ENCODE assay signal across 8 mouse cellular contexts in genomic region chr13:24416409-24416808, GRCm38 (mm10).
DNase-seq lines count a peak whose midpoint lies in the region; ATAC-seq and TF ChIP-seq lines count a peak whose summit lies in the region.

No protein-coding gene starts in this region.

- no peak overlapping the region for H3K27ac ChIP-seq in hindbrain, embryonic 11.5 days (ENCODE audit: low read depth, low read length)
- H3K27ac ChIP-seq in hindbrain, embryonic 14.5 days: no peak overlapping the region
- H3K27ac ChIP-seq in CH12.LX (ENCODE audit: insufficient read depth, low read depth): peak overlapping the region; percentile 81
- H3K27ac ChIP-seq in heart, embryonic 16.5 days (ENCODE audit: low read length): no peak overlapping the region
- peak overlapping the region; percentile 92 for H3K27ac ChIP-seq in liver, embryonic 15.5 days (replicated peaks)

- H3K4me3 ChIP-seq in hindbrain, embryonic 11.5 days (ENCODE audit: low read depth, low read length): no peak overlapping the region
- no peak overlapping the region for H3K4me3 ChIP-seq in hindbrain, embryonic 14.5 days (replicated peaks; ENCODE audit: low read length)
- peak overlapping the region; percentile 51 to 54 (median 51) for H3K4me3 ChIP-seq in CH12.LX (replicated peaks in 1 of 3; ENCODE audit: low read depth in 2 of 3, low read length in 2 of 3, poor library complexity in 1 of 3)
- no peak overlapping the region for H3K4me3 ChIP-seq in heart, embryonic 16.5 days (ENCODE audit: low read length)
- H3K4me3 ChIP-seq in liver, embryonic 15.5 days (replicated peaks): no peak overlapping the region

- no peaks in the 10 kb centered on the region for H3K4me1 ChIP-seq in hindbrain, embryonic 11.5 days (replicated peaks; ENCODE audit: control insufficient read depth, insufficient read depth, low read length)
- H3K4me1 ChIP-seq in hindbrain, embryonic 14.5 days (replicated peaks; ENCODE audit: control insufficient read depth, insufficient read depth, low read length): no peaks in the 10 kb centered on the region
- H3K4me1 ChIP-seq in CH12.LX (ENCODE audit: control insufficient read depth in 1 of 2, insufficient read depth in 2 of 2): peaks cover 21 to 51% of the 10 kb centered on the region in 2 experiments
- 0 out of 2 replicates have a peak, but pooled peaks cover 2% of the 10 kb centered on the region for H3K4me1 ChIP-seq in heart, embryonic 16.5 days (ENCODE audit: control insufficient read depth, insufficient read depth, low read length)
- H3K4me1 ChIP-seq in liver, embryonic 15.5 days (replicated peaks): peaks cover 78% of the 10 kb centered on the region

- ATAC-seq in hindbrain, embryonic 11.5 days (ENCODE audit: low FRiP score): no peak
- no peak for ATAC-seq in hindbrain, embryonic 14.5 days (ENCODE audit: low FRiP score)
- ATAC-seq in heart, embryonic 16.5 days (replicated peaks; ENCODE audit: extremely low read depth, insufficient read depth, low FRiP score): 0 out of 2 replicates have a peak, but pooled peaks have one; percentile 28
- ATAC-seq in liver, embryonic 15.5 days (ENCODE audit: insufficient read depth): no peak

- dilution Hi-C loops in CH12.LX (cut with MboI; ENCODE audit: extremely low pct_ligation_motif_present, extremely low pct_unique_long_range_greater_than_20kb, low sequenced_read_pairs): no loop called here

- no peak overlapping the region for H3K4me2 ChIP-seq in hindbrain, embryonic 11.5 days (replicated peaks; ENCODE audit: low read depth, low read length)
- no peak overlapping the region for H3K4me2 ChIP-seq in hindbrain, embryonic 14.5 days (replicated peaks)
- peak overlapping the region; percentile 93 for H3K4me2 ChIP-seq in CH12.LX (ENCODE audit: insufficient read depth, low read depth, poor library complexity, severe bottlenecking)
- H3K4me2 ChIP-seq in heart, embryonic 16.5 days (ENCODE audit: low read depth, low read length): no peak overlapping the region
- H3K4me2 ChIP-seq in liver, embryonic 15.5 days: peak overlapping the region; percentile 37

- in situ Hi-C loops in CH12.LX (cut with MboI; ENCODE audit: low pct_ligation_motif_present, low pct_unique_long_range_greater_than_20kb, low sequenced_read_pairs): loop anchor here (5.0 kb wide), 1 partner anchor 51 kb away; no protein-coding TSS in a partner anchor

- peak; percentile 32; the same call in 1 of the 2 replicates for TF ChIP-seq POLR2A in CH12.LX (IDR thresholded peaks at IDR 0.05; ENCODE audit: low read depth, low read length)

- no peaks in the 10 kb centered on the region for H3K9me3 ChIP-seq in hindbrain, embryonic 11.5 days (ENCODE audit: control insufficient read depth, low read length)
- no peaks in the 10 kb centered on the region for H3K9me3 ChIP-seq in hindbrain, embryonic 14.5 days (ENCODE audit: control insufficient read depth, low read length)
- no peaks in the 10 kb centered on the region for H3K9me3 ChIP-seq in CH12.LX (replicated peaks; ENCODE audit: low read length)
- no peaks in the 10 kb centered on the region for H3K9me3 ChIP-seq in heart, embryonic 16.5 days (replicated peaks; ENCODE audit: control insufficient read depth, low read length)
- H3K9me3 ChIP-seq in liver, embryonic 15.5 days (replicated peaks): no peaks in the 10 kb centered on the region

- H3K79me2 ChIP-seq in CH12.LX (replicated peaks; ENCODE audit: control insufficient read depth, extremely low read depth, insufficient read depth, poor library complexity, severe bottlenecking): no peaks in the 10 kb centered on the region; the same call in 1 of the 2 replicates

- peak; percentile 82 for TF ChIP-seq RAD21 in CH12.LX (IDR thresholded peaks at IDR 0.05; ENCODE audit: low read depth, low read length)

- H3K27me3 ChIP-seq in hindbrain, embryonic 11.5 days (ENCODE audit: control insufficient read depth, insufficient read depth, low read length): no peaks in the 10 kb centered on the region
- no peaks in the 10 kb centered on the region for H3K27me3 ChIP-seq in hindbrain, embryonic 14.5 days (ENCODE audit: control insufficient read depth, insufficient read depth, low read length)
- H3K27me3 ChIP-seq in CH12.LX (replicated peaks): no peaks in the 10 kb centered on the region
- no peaks in the 10 kb centered on the region for H3K27me3 ChIP-seq in heart, embryonic 16.5 days (ENCODE audit: control insufficient read depth, insufficient read depth, low read length)
- no peaks in the 10 kb centered on the region for H3K27me3 ChIP-seq in liver, embryonic 15.5 days

- peak; percentile 53 to 89 for TF ChIP-seq CTCF in CH12.LX (conservative IDR thresholded peaks at IDR 0.05 in 1 of 2, IDR thresholded peaks at IDR 0.05 in 1 of 2; ENCODE audit: low read depth in 2 of 2, low read length in 2 of 2)

- peak; percentile 42 for DNase-seq in hindbrain, embryonic 11.5 days (ENCODE audit: low spot score)
- DNase-seq in hindbrain, embryonic 14.5 days (ENCODE audit: low spot score): no peak
- peak; percentile 90 for DNase-seq in CH12.LX (ENCODE audit: extremely low read depth)
- DNase-seq in brain, adult 2 months (ENCODE audit: low read depth, low spot score): peak; percentile 22
- DNase-seq in spleen, adult 18-20 months: peak; percentile 73 to 84
- no peak for DNase-seq in frontal cortex, postnatal 25 days (ENCODE audit: low spot score in 2 of 2)

- WGBS in hindbrain, embryonic 11.5 days: 46% methylated on average over 4 of the region's 4 CpGs
- 50% methylated on average over 4 of the region's 4 CpGs for WGBS in hindbrain, embryonic 14.5 days
- 29% methylated on average over 4 of the region's 4 CpGs for WGBS in heart, embryonic 16.5 days
- 16% methylated on average over 4 of the region's 4 CpGs for WGBS in liver, embryonic 15.5 days (ENCODE audit: insufficient replicate concordance)

- H3K36me3 ChIP-seq in hindbrain, embryonic 11.5 days (ENCODE audit: control insufficient read depth, insufficient read depth, low read length): no peaks in the 10 kb centered on the region
- H3K36me3 ChIP-seq in hindbrain, embryonic 14.5 days (replicated peaks; ENCODE audit: control insufficient read depth, insufficient read depth): no peaks in the 10 kb centered on the region
- H3K36me3 ChIP-seq in CH12.LX (replicated peaks in 1 of 2; ENCODE audit: control insufficient read depth in 1 of 2, insufficient read depth in 1 of 2, low read length in 1 of 2): peaks cover 4 to 29% of the 10 kb centered on the region in 2 experiments
- no peaks in the 10 kb centered on the region for H3K36me3 ChIP-seq in heart, embryonic 16.5 days (ENCODE audit: control insufficient read depth, insufficient read depth)
- no peaks in the 10 kb centered on the region for H3K36me3 ChIP-seq in liver, embryonic 15.5 days (replicated peaks)

- no peak overlapping the region for H3K9ac ChIP-seq in hindbrain, embryonic 11.5 days (ENCODE audit: low read depth, low read length)
- H3K9ac ChIP-seq in hindbrain, embryonic 14.5 days: no peak overlapping the region
- H3K9ac ChIP-seq in CH12.LX (ENCODE audit: insufficient read depth, low read depth): peak overlapping the region; percentile 65
- no peak overlapping the region for H3K9ac ChIP-seq in heart, embryonic 16.5 days (ENCODE audit: low read length)
- H3K9ac ChIP-seq in liver, embryonic 15.5 days: no peak overlapping the region

- TF ChIP-seq EP300 in CH12.LX (IDR thresholded peaks at IDR 0.05; ENCODE audit: low read length): peak; percentile 38; the same call in 1 of the 2 replicates

TF ChIP-seq in CH12.LX, 34 proteins besides CTCF, POLR2A, EP300 and RAD21 (continues in another document):
- no peak for TF ChIP-seq RCOR1 (conservative IDR thresholded peaks at IDR 0.05; ENCODE audit: low read depth, low read length)
- TF ChIP-seq ZNF384 (IDR thresholded peaks at IDR 0.05; ENCODE audit: low read depth, low read length): peak; percentile 99
- TF ChIP-seq ZMIZ1 (IDR thresholded peaks at IDR 0.05; ENCODE audit: low read depth, low read length): no peak
- no peak; the same call in 1 of the 2 replicates for TF ChIP-seq IRF4 (IDR thresholded peaks at IDR 0.05; ENCODE audit: low read depth, low read length)
- no peak for TF ChIP-seq CHD2 (IDR thresholded peaks at IDR 0.05; ENCODE audit: low read length)
- TF ChIP-seq POLR2AphosphoS2 (IDR thresholded peaks at IDR 0.05; ENCODE audit: low read depth, low read length): no peak
- TF ChIP-seq MXI1 (IDR thresholded peaks at IDR 0.05; ENCODE audit: low read depth, low read length): peak; percentile 19; the same call in 1 of the 2 replicates
- TF ChIP-seq PAX5 (IDR thresholded peaks at IDR 0.05; ENCODE audit: low read length): no peak
- TF ChIP-seq TCF12 (IDR thresholded peaks at IDR 0.05; ENCODE audit: low read depth, low read length): no peak; the same call in 1 of the 2 replicates
- TF ChIP-seq USF1 (IDR thresholded peaks at IDR 0.05; ENCODE audit: low read depth, low read length): no peak
- TF ChIP-seq USF2 (conservative IDR thresholded peaks at IDR 0.05; ENCODE audit: low read depth, low read length): no peak
- TF ChIP-seq ETS1 (conservative IDR thresholded peaks at IDR 0.05; ENCODE audit: low read depth, low read length): peak; percentile 80
- TF ChIP-seq SMC3 (IDR thresholded peaks at IDR 0.05; ENCODE audit: low read depth, low read length): peak; percentile 86
- TF ChIP-seq GABPA (IDR thresholded peaks at IDR 0.05; ENCODE audit: insufficient replicate concordance, low read depth, low read length): no peak
- peak; percentile 20; the same call in 1 of the 2 replicates for TF ChIP-seq MAX (IDR thresholded peaks at IDR 0.05; ENCODE audit: low read length)
- TF ChIP-seq NELFE (IDR thresholded peaks at IDR 0.05; ENCODE audit: low read depth, low read length): peak; percentile 27; the same call in 1 of the 2 replicates
- TF ChIP-seq KAT2A (IDR thresholded peaks at IDR 0.05; ENCODE audit: insufficient replicate concordance, low read length): no peak
- TF ChIP-seq HCFC1 (IDR thresholded peaks at IDR 0.05; ENCODE audit: low read depth, low read length): peak; percentile 30; the same call in 1 of the 2 replicates
- TF ChIP-seq SIN3A (IDR thresholded peaks at IDR 0.05; ENCODE audit: low read length): peak; percentile 20; the same call in 1 of the 2 replicates
- peak; percentile 49; the same call in 1 of the 2 replicates for TF ChIP-seq MEF2A (IDR thresholded peaks at IDR 0.05; ENCODE audit: borderline replicate concordance, low read depth, low read length)
- TF ChIP-seq TBP (conservative IDR thresholded peaks at IDR 0.05; ENCODE audit: low read depth, low read length): peak; percentile 62; the same call in 1 of the 2 replicates
- TF ChIP-seq ZC3H11A (IDR thresholded peaks at IDR 0.05; ENCODE audit: low read depth, low read length): no peak; the same call in 1 of the 2 replicates
- 0 out of 2 replicates have a peak, but pooled peaks have one; percentile 74 for TF ChIP-seq MYC (IDR thresholded peaks at IDR 0.05; ENCODE audit: low read depth, low read length)
- TF ChIP-seq JUND (conservative IDR thresholded peaks at IDR 0.05; ENCODE audit: low read depth, low read length): 0 out of 2 replicates have a peak, but pooled peaks have one; percentile 50
- no peak for TF ChIP-seq ELF1 (IDR thresholded peaks at IDR 0.05; ENCODE audit: low read depth, low read length)
- TF ChIP-seq MAFK (IDR thresholded peaks at IDR 0.05; ENCODE audit: insufficient replicate concordance, low read length): no peak

Comparison
In these comparisons a context has a peak if more than half of its experiments do, and no peak if none do; other contexts are left out.
1. DNase-seq: peak in hindbrain, embryonic 11.5 days (single experiment), CH12.LX (single experiment), brain, adult 2 months (single experiment) and spleen, adult 18-20 months (2 of 2); none in hindbrain, embryonic 14.5 days (single experiment) and frontal cortex, postnatal 25 days (0 of 2).
2. H3K27ac ChIP-seq: peak in CH12.LX (single experiment) and liver, embryonic 15.5 days (single experiment); none in hindbrain, embryonic 11.5 days (single experiment), hindbrain, embryonic 14.5 days (single experiment) and heart, embryonic 16.5 days (single experiment).
3. H3K4me2 ChIP-seq: peak in CH12.LX (single experiment) and liver, embryonic 15.5 days (single experiment); none in hindbrain, embryonic 11.5 days (single experiment), hindbrain, embryonic 14.5 days (single experiment) and heart, embryonic 16.5 days (single experiment).
4. H3K4me3 ChIP-seq: peak in CH12.LX (3 of 3); none in hindbrain, embryonic 11.5 days (single experiment), hindbrain, embryonic 14.5 days (single experiment), heart, embryonic 16.5 days (single experiment) and liver, embryonic 15.5 days (single experiment).